Mouse (Mus musculus): ENCODE results near the gene Tmem259. TPM values are rescaled to one million over a fixed set of nuclear protein-coding genes. Genes with fewer than 3 reads are reported as not detected.

The Tmem259 gene
- polyA plus RNA-seq, 1 experiment from 2014 or later: 16.0 TPM

DNA sequence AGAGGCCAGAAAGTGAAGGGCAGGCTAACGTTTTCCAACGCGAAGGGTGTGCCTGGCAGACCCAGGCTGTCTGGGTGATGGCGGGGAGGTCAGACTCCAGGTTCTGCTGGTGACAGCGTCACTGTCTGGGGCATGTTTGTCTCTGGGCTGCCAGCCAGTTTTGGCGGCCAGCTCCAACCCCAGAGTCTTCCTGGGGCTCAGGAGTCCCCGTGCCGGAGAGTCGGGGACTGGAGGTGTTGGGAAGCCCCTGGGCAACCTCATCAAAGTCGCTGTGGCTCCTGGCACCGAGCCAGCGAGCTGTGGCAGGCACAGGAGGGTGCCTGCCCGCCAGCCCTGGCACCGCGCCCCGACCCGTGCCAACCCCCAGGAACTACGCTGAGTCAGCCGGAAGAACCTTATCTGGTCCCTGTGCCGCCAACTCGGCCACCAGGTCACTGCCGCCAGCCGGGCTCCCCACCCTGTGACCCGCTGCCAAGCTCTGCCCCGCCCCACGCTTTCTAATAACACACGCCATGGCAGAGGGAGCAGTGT is 47.2 kb downstream of the Tmem259 start:
- Histone ChIP-seq H3K4me2 (replicated peaks) (peak overlapping the region; percentile 7; the same call in 1 of the 2 replicates), H3K27me3 (no peaks in the 10 kb centered on the region), H3K9ac (peak overlapping the region; percentile 4; the same call in 1 of the 2 replicates), H3K4me3 (no peak overlapping the region), H3K36me3 (peaks cover 81% of the 10 kb centered on the region), H3K27ac (peak overlapping the region; percentile 72; the same call in 1 of the 2 replicates), H3K4me1 (peaks cover 47% of the 10 kb centered on the region), H3K9me3 (no peaks in the 10 kb centered on the region)
- 66% methylated on average over 27 of the region's 27 CpGs for WGBS
- no peak for ATAC-seq (ENCODE audit: low FRiP score, low read depth)

GRCm38 (mm10) chr10:79936284-79936910 is 47.7 kb downstream of the Tmem259 start:
- 58% methylated on average over 10 of the region's 10 CpGs for WGBS
- Histone ChIP-seq H3K4me1 (peaks cover 52% of the 10 kb centered on the region), H3K27me3 (no peaks in the 10 kb centered on the region), H3K4me2 (replicated peaks) (peak overlapping the region; percentile 7; the same call in 1 of the 2 replicates), H3K36me3 (peaks cover 81% of the 10 kb centered on the region), H3K9me3 (no peaks in the 10 kb centered on the region), H3K27ac (peak overlapping the region; percentile 72; the same call in 1 of the 2 replicates), H3K9ac (0 out of 2 replicates have a peak overlapping the region, but pooled peaks have one; percentile 4), H3K4me3 (no peak overlapping the region)
- ATAC-seq (ENCODE audit: low FRiP score, low read depth): no peak

DNA sequence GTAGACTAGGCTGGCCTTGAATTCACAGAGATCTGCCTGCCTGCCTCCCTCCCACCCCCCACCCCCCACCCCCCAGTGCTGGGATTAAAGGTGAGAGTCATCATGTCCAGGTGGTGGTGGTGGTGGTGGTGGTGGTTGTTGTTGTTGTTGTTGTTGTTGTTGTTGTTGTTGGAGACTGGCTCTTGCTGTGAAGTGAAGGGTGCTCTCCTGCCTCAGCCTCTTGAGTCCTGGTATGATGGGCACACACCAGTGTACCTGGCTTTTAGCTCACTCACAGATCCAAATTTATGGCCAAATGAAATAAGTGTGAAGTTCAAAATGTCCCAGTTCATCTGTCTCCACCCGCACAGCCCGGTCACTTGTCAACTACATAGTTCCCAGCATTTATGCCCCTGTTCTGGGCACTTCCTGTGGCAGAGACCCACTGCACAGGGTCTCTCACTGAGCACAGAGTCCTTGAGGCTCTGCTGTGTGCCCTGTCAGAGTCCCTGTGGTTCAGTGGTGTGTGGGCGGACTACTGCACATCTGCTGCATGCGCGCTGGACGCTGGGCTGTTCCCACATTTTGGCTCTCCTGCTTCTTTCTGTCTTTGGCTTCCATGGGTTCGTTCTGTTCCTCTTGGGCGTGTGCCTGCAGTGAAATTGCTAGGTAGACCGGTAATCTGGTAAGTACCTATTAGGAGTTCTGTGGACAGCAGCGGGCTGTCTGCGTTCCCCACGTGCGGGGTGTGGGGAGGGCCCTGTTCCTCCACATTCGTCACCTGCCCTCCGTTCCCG is 49.1 kb downstream of the Tmem259 start:
- Histone ChIP-seq H3K4me2 (replicated peaks) (no peak overlapping the region), H3K9me3 (no peaks in the 10 kb centered on the region), H3K4me3 (no peak overlapping the region), H3K9ac (no peak overlapping the region), H3K27ac (no peak overlapping the region), H3K27me3 (no peaks in the 10 kb centered on the region), H3K36me3 (peaks cover 79% of the 10 kb centered on the region), H3K4me1 (peaks cover 66% of the 10 kb centered on the region)
- ATAC-seq (ENCODE audit: low FRiP score, low read depth): no peak
- 86% methylated on average over 16 of the region's 16 CpGs for WGBS

GRCm38 (mm10) chr10:79934272-79934721 is 49.8 kb downstream of the Tmem259 start:
- 74% methylated on average over 13 of the region's 13 CpGs for WGBS
- Histone ChIP-seq H3K9ac (no peak overlapping the region), H3K4me1 (peaks cover 73% of the 10 kb centered on the region), H3K9me3 (no peaks in the 10 kb centered on the region), H3K27ac (no peak overlapping the region), H3K4me3 (no peak overlapping the region), H3K27me3 (no peaks in the 10 kb centered on the region), H3K4me2 (replicated peaks) (no peak overlapping the region), H3K36me3 (peaks cover 74% of the 10 kb centered on the region)
- ATAC-seq (ENCODE audit: low FRiP score, low read depth): no peak; the same call in 1 of the 2 replicates

DNA sequence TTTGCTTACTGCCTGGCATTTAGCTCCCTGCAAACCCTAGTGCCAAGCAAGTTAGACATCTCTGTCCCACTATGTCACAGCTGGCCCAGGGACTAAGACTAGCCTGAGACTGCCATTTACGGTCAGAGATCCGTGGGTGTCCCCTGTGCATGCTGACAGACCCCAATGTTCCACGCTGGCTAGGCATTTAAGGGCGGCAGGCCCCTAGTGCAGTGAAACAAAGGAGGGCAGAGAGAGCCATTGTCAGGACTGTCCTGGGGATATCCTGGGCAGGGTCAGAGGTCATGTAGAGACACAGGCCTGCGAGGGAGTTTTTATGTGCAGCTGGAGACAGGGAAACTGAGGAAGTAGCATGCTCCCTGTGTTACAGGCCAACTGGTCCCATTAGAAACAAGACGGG is 50.3 kb downstream of the Tmem259 start:
- no peak for ATAC-seq (ENCODE audit: low FRiP score, low read depth)
- 67% methylated on average over 6 of the region's 6 CpGs for WGBS
- Histone ChIP-seq H3K27me3 (no peaks in the 10 kb centered on the region), H3K36me3 (peaks cover 72% of the 10 kb centered on the region), H3K4me3 (no peak overlapping the region), H3K9me3 (no peaks in the 10 kb centered on the region), H3K4me2 (replicated peaks) (no peak overlapping the region), H3K9ac (no peak overlapping the region), H3K27ac (no peak overlapping the region), H3K4me1 (peaks cover 77% of the 10 kb centered on the region)

GRCm38 (mm10) chr10:79933145-79933679 is 50.9 kb downstream of the Tmem259 start:
- H3K27ac ChIP-seq: peak overlapping the region; percentile 67; the same call in 1 of the 2 replicates
- peak overlapping the region; percentile 27 for H3K4me2 ChIP-seq (replicated peaks)
- no peak for ATAC-seq (ENCODE audit: low FRiP score, low read depth)
- no peak overlapping the region; the same call in 1 of the 2 replicates for H3K9ac ChIP-seq
- H3K36me3 ChIP-seq: peaks cover 67% of the 10 kb centered on the region
- 51% methylated on average over 9 of the region's 9 CpGs for WGBS
- peaks cover 79% of the 10 kb centered on the region for H3K4me1 ChIP-seq
- H3K4me3 ChIP-seq: 0 out of 2 replicates have a peak overlapping the region, but pooled peaks have one; percentile 6
- H3K27me3 ChIP-seq: no peaks in the 10 kb centered on the region
- no peaks in the 10 kb centered on the region for H3K9me3 ChIP-seq

GRCm38 (mm10) chr10:79932736-79933135 is 51.4 kb downstream of the Tmem259 start:
- Histone ChIP-seq H3K4me2 (replicated peaks) (peak overlapping the region; percentile 27), H3K9me3 (no peaks in the 10 kb centered on the region), H3K27me3 (no peaks in the 10 kb centered on the region), H3K4me3 (0 out of 2 replicates have a peak overlapping the region, but pooled peaks have one; percentile 6), H3K27ac (peak overlapping the region; percentile 67; the same call in 1 of the 2 replicates), H3K9ac (peak overlapping the region; percentile 63), H3K36me3 (peaks cover 63% of the 10 kb centered on the region), H3K4me1 (peaks cover 79% of the 10 kb centered on the region)
- peak; percentile 17; the same call in 1 of the 2 replicates for ATAC-seq (ENCODE audit: low FRiP score, low read depth)
- 8% methylated on average over 8 of the region's 8 CpGs for WGBS

DNA sequence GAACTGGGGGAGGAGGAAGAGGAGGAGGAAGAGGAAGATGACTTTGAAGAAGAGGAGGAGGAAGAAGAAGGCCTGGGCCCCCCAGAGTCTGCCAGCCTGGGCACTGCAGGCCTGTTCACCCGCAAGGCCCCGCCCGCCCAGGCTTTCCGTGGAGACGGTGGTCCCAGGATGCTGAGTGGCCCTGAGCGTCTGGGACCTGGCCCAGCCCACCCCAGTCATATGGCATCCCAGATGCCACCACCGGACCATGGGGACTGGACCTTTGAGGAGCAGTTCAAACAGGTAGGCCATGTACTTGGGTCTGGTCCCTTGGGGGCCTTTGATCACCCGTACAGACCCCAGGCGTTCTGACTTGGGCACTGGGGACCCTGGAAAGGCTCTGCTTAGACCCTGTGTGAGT is 52.3 kb downstream of the Tmem259 start:
- H3K27ac ChIP-seq: peak overlapping the region; percentile 35; the same call in 1 of the 2 replicates
- no peak overlapping the region for H3K4me3 ChIP-seq
- no peak for ATAC-seq (ENCODE audit: low FRiP score, low read depth)
- H3K9ac ChIP-seq: peak overlapping the region; percentile 35; the same call in 1 of the 2 replicates
- no peaks in the 10 kb centered on the region for H3K27me3 ChIP-seq
- H3K36me3 ChIP-seq: peaks cover 56% of the 10 kb centered on the region
- WGBS: 70% methylated on average over 9 of the region's 9 CpGs
- no peak overlapping the region for H3K4me2 ChIP-seq (replicated peaks)
- H3K9me3 ChIP-seq: no peaks in the 10 kb centered on the region
- peaks cover 73% of the 10 kb centered on the region for H3K4me1 ChIP-seq

- Histone ChIP-seq H3K36me3 (peaks cover 54% of the 10 kb centered on the region), H3K4me3 (no peak overlapping the region), H3K27me3 (no peaks in the 10 kb centered on the region), H3K4me2 (replicated peaks) (no peak overlapping the region), H3K9ac (no peak overlapping the region), H3K27ac (no peak overlapping the region), H3K4me1 (peaks cover 72% of the 10 kb centered on the region), H3K9me3 (no peaks in the 10 kb centered on the region)
- no peak for ATAC-seq (ENCODE audit: low FRiP score, low read depth)
- 88% methylated on average over 16 of the region's 16 CpGs for WGBS
These were observed 53.3 kb downstream of the Tmem259 start for GRCm38 (mm10) chr10:79930826-79931186.

- peaks cover 77% of the 10 kb centered on the region for H3K4me1 ChIP-seq
These were observed 53.9 kb downstream of the Tmem259 start for GRCm38 (mm10) chr10:79929967-79930825.

More at GRCm38 (mm10) chr10:79929967-79930825, 53.9 kb downstream of the Tmem259 start:
- Histone ChIP-seq H3K9me3 (no peaks in the 10 kb centered on the region), H3K27ac (peak overlapping the region; percentile 22; the same call in 1 of the 2 replicates), H3K4me3 (0 out of 2 replicates have a peak overlapping the region, but pooled peaks have one; percentile 97), H3K9ac (no peak overlapping the region), H3K4me2 (replicated peaks) (peak overlapping the region; percentile 92), H3K27me3 (no peaks in the 10 kb centered on the region), H3K36me3 (peaks cover 48% of the 10 kb centered on the region)
- 83% methylated on average over 18 of the region's 18 CpGs for WGBS
- ATAC-seq (ENCODE audit: low FRiP score, low read depth): no peak
